Mouse (Mus musculus): ENCODE results near the gene Git2.

GRCm38 (mm10) chr5:114687901-114688300, 87.4 kb downstream of the Git2 start:
- TF ChIP-seq CTCF (IDR thresholded peaks at IDR 0.05 in 2 of 3, conservative IDR thresholded peaks at IDR 0.05 in 1 of 3; ENCODE audit: control insufficient read depth in 1 of 3, insufficient read depth in 1 of 3, low read depth in 2 of 3, low read length in 3 of 3, poor library complexity in 1 of 3, severe bottlenecking in 1 of 3) (no peak), MYC (IDR thresholded peaks at IDR 0.05; ENCODE audit: low read depth, low read length) (no peak), GATA1 (IDR thresholded peaks at IDR 0.05; ENCODE audit: low read depth, low read length) (no peak), TCF12 (IDR thresholded peaks at IDR 0.05; ENCODE audit: low read depth, low read length) (no peak), TAL1 (IDR thresholded peaks at IDR 0.05; ENCODE audit: low read length) (no peak), POLR2A (IDR thresholded peaks at IDR 0.05; ENCODE audit: control insufficient read depth in 1 of 2, insufficient read depth in 1 of 2, low read depth in 1 of 2, low read length in 2 of 2, poor library complexity in 1 of 2) (no peak), EP300 (IDR thresholded peaks at IDR 0.05; ENCODE audit: low read depth in 1 of 2, low read length in 2 of 2) (no peak), USF1 (IDR thresholded peaks at IDR 0.05; ENCODE audit: low read depth, low read length) (no peak), NELFE (IDR thresholded peaks at IDR 0.05; ENCODE audit: low read depth, low read length) (no peak)
